Mouse (Mus musculus): Measurements from ENCODE around the gene Rfx7.
"Not testable (repeated sequence)": the region's sequence is repeated elsewhere in the genome, so short reads cannot be mapped to it uniquely, and the experiment has no call there.

Rfx7 gene

DNA sequence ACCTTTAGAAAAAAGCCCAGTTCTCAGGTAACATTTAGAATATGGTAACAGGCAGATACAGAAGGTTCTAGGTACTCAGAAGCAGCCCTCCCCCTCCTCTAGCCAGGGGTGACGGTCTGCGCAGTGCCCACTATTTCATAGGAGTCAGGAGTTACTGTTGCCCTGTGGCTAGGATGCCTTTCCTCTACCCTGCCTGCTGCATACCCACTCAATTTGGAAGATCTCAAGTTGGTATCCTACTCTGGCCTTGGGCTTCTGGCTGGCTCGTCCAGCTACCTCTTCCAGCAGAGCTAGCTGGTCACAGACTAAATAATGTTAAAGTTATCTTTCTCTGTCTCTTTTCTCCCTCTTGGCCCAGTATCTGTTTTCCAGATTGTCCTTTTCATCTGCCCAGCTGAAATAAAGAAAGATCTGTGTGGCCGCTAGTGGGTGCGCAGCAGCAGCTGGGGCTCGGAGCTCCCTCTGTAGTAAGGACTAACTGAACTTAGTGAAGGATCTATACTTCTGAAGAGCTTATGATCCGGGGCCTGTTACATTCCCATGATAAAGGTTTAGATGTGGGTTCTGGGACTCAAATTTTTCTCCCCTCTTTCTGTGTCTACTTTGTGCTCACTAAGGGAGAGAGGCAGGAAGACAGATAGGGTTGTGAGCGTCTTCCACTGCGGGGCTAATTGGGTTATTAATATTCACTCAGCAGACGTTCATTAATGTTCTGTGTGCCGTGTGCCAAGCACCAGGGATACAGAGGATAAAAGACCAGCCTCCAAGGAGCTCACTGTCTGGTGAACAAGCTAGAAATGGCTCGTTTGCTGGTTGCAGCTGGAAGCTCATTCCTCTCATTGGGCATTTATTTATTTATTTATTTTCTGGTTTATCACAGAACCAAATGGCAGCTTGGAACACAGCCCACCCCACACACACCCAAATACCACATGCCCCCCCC lies 132.6 kb downstream of the Rfx7 start:
- in situ Hi-C loops (cut with MboI): no loop called here

DNA sequence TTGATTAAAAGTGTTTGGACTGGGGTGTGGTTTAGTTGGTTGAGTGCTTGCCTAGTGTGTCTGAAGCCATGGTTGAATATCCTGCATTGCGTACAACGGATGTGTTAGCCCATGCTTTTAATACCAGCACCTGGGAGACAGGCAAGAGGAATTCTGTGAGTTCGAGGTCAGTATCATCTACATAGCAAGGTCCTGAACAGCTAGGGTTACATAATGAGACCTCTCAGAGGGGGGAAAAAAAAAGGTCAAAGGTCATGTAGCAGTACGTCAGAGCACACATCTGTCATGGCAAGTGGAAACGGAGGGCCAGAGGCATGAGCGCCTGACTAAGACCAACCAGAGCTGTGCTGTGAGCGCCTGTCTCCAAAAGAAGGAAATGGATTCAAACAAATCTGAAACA lies 133.5 kb downstream of the Rfx7 start:
- in situ Hi-C loops (cut with MboI): no loop called here

GRCm38 (mm10) chr9:72666352-72667021 lies 134.4 kb downstream of the Rfx7 start:
- in situ Hi-C loops (cut with MboI): not testable (repeated sequence)

DNA sequence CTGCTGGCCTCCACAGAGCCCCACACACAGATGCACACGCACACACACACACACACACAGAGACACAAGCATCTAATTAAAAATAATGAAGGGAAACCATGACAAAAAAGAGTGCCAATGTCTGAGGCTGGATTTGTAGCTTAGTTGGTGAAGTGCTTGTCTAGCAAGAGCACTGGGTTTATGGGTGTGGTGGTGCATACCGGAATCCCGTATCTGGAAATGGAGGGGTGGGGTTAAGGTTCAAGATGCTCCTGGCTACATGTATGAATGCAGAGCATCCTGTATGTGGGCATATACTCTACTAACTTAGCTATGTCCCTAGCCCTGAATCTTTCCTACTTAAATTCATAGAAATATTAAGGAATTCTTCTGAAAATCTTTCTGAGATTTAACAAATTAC lies 135.1 kb downstream of the Rfx7 start:
- in situ Hi-C loops (cut with MboI): no loop called here

DNA sequence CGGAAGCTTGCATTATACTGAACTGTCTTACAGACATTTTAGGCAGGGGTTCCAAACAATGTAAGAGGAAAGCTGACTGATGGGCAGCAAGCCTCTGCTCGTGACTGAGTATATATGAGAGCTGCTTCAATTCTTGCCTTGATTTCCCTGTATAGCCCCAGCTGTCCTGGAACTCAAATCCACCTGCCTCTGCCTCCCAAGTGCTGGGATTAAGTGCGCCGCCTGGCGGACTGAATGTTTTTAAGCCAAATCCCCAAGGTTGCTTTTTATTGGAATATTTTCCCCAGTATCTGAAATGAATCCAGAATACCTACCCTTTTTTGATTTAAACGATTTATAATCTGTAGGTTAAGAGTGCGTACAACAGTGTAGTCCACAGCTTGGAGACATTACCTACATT lies 137.3 kb downstream of the Rfx7 start:
- in situ Hi-C loops (cut with MboI): no loop called here

- in situ Hi-C loops (cut with MboI): no loop called here
These were observed 140.3 kb downstream of the Rfx7 start for GRCm38 (mm10) chr9:72672361-72672760.
